Mouse (Mus musculus): ENCODE measurements around the gene Syce2. TPM values are rescaled to one million over a fixed set of nuclear protein-coding genes. Genes with fewer than 3 reads are reported as not detected.

The Syce2 gene
- polyA plus RNA-seq, 1 experiment from 2014 or later, result 46.6 TPM

GRCm38 (mm10) chr8:84872309-84872965 lies 526 bp downstream of the Syce2 start:
- Histone ChIP-seq H3K27me3 (replicated peaks; ENCODE audit: control insufficient read depth, insufficient read depth, low read length) (peaks cover 3% of the 10 kb centered on the region; the same call in 1 of the 2 replicates), H3K9me3 (ENCODE audit: control insufficient read depth, low read length) (no peaks in the 10 kb centered on the region), H3K4me3 (ENCODE audit: low read length) (peak overlapping the region; percentile 56), H3K9ac (ENCODE audit: low read depth, low read length) (peak overlapping the region; percentile 62), H3K4me1 (ENCODE audit: control insufficient read depth, insufficient read depth, low read depth, low read length) (peaks cover 13% of the 10 kb centered on the region), H3K36me3 (ENCODE audit: control insufficient read depth, insufficient read depth, low read length) (peaks cover 9% of the 10 kb centered on the region), H3K27ac (ENCODE audit: low read depth, low read length) (no peak overlapping the region), H3K4me2 (ENCODE audit: low read length) (peak overlapping the region; percentile 98)
- peak; percentile 49 for ATAC-seq
- WGBS, result 3% methylated on average over 51 of the region's 54 CpGs

DNA sequence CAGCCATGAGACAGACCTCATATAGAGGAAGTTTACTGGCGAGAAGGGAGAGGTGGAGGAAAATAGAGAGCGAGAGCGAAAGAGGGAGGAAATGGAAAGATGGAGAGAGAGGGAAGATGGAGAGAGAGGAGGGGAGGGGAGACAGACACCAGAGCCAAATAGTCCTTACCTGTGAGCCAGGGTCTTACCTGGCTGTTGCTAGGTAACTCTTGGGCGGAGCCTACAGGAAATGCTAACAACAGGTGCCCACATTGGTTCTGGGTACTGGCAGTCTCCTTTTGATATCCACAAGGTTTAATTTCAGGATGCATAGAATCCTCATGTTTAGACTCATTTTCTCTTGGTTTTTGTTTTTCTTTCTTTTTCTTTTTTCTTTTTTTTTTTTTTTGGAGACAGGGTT lies 1.1 kb downstream of the Syce2 start:
- H3K4me1 ChIP-seq (ENCODE audit: control insufficient read depth, insufficient read depth, low read depth, low read length), result peaks cover 13% of the 10 kb centered on the region
- peak overlapping the region; percentile 98 for H3K4me2 ChIP-seq (ENCODE audit: low read length)
- WGBS, result 72% methylated on average over 4 of the region's 4 CpGs
- H3K4me3 ChIP-seq (ENCODE audit: low read length), result peak overlapping the region; percentile 56
- H3K27me3 ChIP-seq (replicated peaks; ENCODE audit: control insufficient read depth, insufficient read depth, low read length), result peaks cover 3% of the 10 kb centered on the region; the same call in 1 of the 2 replicates
- no peaks in the 10 kb centered on the region for H3K9me3 ChIP-seq (ENCODE audit: control insufficient read depth, low read length)
- H3K27ac ChIP-seq (ENCODE audit: low read depth, low read length), result no peak overlapping the region
- H3K9ac ChIP-seq (ENCODE audit: low read depth, low read length), result no peak overlapping the region
- H3K36me3 ChIP-seq (ENCODE audit: control insufficient read depth, insufficient read depth, low read length), result peaks cover 4% of the 10 kb centered on the region
- ATAC-seq, result no peak

DNA sequence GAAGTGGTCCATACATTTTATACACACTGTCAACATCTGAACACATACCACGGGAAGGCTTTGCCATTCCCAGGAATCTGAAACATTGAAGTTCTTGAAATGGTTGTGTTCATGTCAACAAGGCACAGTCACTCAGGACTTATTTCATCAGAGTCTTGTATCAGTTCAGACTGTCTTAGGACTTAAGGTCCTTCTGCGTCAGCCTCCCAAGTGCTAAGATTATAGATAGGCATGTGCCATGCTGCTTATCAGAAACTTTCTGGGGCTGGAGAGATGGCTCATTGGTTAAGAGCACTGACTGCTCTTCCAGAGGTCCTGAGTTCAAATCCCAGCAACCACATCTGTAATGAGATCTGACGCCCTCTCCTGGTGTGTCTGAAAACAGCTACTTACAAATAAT lies 2.4 kb downstream of the Syce2 start:
- Histone ChIP-seq H3K4me1 (ENCODE audit: control insufficient read depth, insufficient read depth, low read depth, low read length) (peaks cover 13% of the 10 kb centered on the region), H3K36me3 (ENCODE audit: control insufficient read depth, insufficient read depth, low read length) (no peaks in the 10 kb centered on the region; the same call in 1 of the 2 replicates), H3K27me3 (replicated peaks; ENCODE audit: control insufficient read depth, insufficient read depth, low read length) (peaks cover 3% of the 10 kb centered on the region; the same call in 1 of the 2 replicates), H3K4me2 (ENCODE audit: low read length) (no peak overlapping the region), H3K9me3 (ENCODE audit: control insufficient read depth, low read length) (no peaks in the 10 kb centered on the region), H3K4me3 (ENCODE audit: low read length) (no peak overlapping the region), H3K27ac (ENCODE audit: low read depth, low read length) (no peak overlapping the region), H3K9ac (ENCODE audit: low read depth, low read length) (no peak overlapping the region)
- no peak for ATAC-seq
- 90% methylated on average over 3 of the region's 3 CpGs for WGBS

DNA sequence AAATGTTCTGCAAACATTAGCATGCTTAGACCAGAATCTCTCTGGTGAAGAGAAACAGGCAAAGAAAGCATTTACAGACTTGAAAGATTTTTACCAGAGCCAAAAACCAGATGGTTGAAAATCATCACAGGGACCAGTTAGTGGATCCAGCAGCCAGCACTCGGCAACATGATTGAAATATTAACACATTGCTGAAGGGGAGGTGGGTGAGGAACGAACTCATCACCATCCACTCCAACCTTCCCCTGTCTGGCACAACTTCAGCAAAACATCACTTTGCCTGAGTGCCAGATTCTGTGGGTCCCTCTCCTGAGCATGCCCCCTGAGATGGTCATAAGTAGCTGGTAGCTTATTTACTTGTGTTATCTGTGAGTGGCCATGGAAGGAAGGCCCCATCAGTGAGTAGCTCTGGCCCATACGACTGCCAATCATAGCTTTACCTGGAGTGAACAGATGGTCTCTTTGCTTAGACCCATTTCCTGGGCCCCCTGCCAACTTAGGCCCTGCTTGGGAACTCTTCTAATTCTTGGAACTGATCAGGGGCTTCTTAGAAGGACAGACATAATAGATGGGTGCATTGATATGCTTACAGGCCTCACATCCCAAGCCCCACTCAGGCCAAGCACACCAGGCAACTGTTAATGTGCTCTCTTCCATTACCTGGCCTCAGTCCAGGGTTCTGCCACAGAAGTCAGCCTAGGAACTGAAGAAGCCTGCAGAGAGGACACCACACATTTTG lies 5.6 kb downstream of the Syce2 start:
- Histone ChIP-seq H3K9me3 (ENCODE audit: control insufficient read depth, low read length) (no peaks in the 10 kb centered on the region), H3K27ac (ENCODE audit: low read depth, low read length) (peak overlapping the region; percentile 30; the same call in 1 of the 2 replicates), H3K9ac (ENCODE audit: low read depth, low read length) (no peak overlapping the region), H3K4me1 (ENCODE audit: control insufficient read depth, insufficient read depth, low read depth, low read length) (peaks cover 5% of the 10 kb centered on the region), H3K4me2 (ENCODE audit: low read length) (no peak overlapping the region), H3K4me3 (ENCODE audit: low read length) (no peak overlapping the region), H3K27me3 (replicated peaks; ENCODE audit: control insufficient read depth, insufficient read depth, low read length) (peaks cover 3% of the 10 kb centered on the region; the same call in 1 of the 2 replicates), H3K36me3 (ENCODE audit: control insufficient read depth, insufficient read depth, low read length) (no peaks in the 10 kb centered on the region)
- peak; percentile 80 for ATAC-seq
- 67% methylated on average over 3 of the region's 3 CpGs for WGBS

DNA sequence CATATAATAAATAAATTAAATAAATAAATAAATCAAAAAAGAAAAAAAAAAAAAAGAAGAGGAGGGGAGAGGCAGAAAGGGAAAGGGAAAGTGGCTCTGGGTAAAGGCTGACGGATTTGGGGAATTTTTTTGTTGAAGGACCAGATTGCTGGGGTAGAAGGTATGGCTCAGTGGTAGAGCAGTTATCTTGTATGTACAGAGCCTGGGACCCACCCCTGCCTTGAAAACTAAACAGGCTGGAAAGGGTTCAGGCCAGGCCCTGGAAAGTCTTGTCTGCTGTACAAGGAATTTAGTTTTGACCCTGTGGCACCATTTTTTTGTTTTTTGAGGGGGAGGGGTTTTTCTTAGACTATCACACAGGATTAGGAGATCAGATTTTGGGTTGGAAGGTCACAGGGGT lies 7.0 kb downstream of the Syce2 start:
- Histone ChIP-seq H3K27me3 (replicated peaks; ENCODE audit: control insufficient read depth, insufficient read depth, low read length) (no peaks in the 10 kb centered on the region), H3K36me3 (ENCODE audit: control insufficient read depth, insufficient read depth, low read length) (no peaks in the 10 kb centered on the region), H3K4me3 (ENCODE audit: low read length) (no peak overlapping the region), H3K9ac (ENCODE audit: low read depth, low read length) (no peak overlapping the region), H3K4me2 (ENCODE audit: low read length) (no peak overlapping the region), H3K27ac (ENCODE audit: low read depth, low read length) (no peak overlapping the region), H3K9me3 (ENCODE audit: control insufficient read depth, low read length) (no peaks in the 10 kb centered on the region), H3K4me1 (ENCODE audit: control insufficient read depth, insufficient read depth, low read depth, low read length) (no peaks in the 10 kb centered on the region)
- 100% methylated on average over 1 of the region's 1 CpGs for whole genome bisulfite sequencing
- no peak for ATAC-seq

DNA sequence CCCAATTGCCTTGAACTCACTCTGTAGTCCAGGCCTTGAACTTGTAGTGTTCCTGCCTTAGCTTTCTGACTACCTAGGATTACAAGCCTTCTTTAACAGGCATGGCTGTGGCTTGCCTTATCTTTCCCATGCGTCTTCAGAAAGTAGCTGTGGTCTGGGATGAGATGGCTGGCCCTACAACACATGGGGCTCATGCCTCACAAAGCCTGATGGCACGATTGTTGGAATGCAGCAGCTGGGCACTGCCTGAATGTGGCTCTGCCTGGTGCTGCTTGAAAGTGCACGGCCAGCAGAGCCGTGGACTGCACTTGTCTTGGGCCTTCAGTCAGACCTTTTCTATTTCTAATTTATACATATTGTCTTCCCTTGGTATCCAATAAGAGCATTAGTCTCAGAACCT lies 12.8 kb downstream of the Syce2 start:
- no peaks in the 10 kb centered on the region for H3K9me3 ChIP-seq (ENCODE audit: control insufficient read depth, low read length)
- no peak for ATAC-seq
- no peak overlapping the region for H3K4me2 ChIP-seq (ENCODE audit: low read length)
- H3K27ac ChIP-seq (ENCODE audit: low read depth, low read length), result no peak overlapping the region
- peaks cover 12% of the 10 kb centered on the region for H3K36me3 ChIP-seq (ENCODE audit: control insufficient read depth, insufficient read depth, low read length)
- H3K27me3 ChIP-seq (replicated peaks; ENCODE audit: control insufficient read depth, insufficient read depth, low read length), result no peaks in the 10 kb centered on the region
- 93% methylated on average over 4 of the region's 4 CpGs for WGBS
- H3K9ac ChIP-seq (ENCODE audit: low read depth, low read length), result no peak overlapping the region
- no peak overlapping the region for H3K4me3 ChIP-seq (ENCODE audit: low read length)
- H3K4me1 ChIP-seq (ENCODE audit: control insufficient read depth, insufficient read depth, low read depth, low read length), result no peaks in the 10 kb centered on the region

- H3K27me3 ChIP-seq (replicated peaks; ENCODE audit: control insufficient read depth, insufficient read depth, low read length), result no peaks in the 10 kb centered on the region
- H3K4me1 ChIP-seq (ENCODE audit: control insufficient read depth, insufficient read depth, low read depth, low read length), result peaks cover 6% of the 10 kb centered on the region
- no peak overlapping the region for H3K4me2 ChIP-seq (ENCODE audit: low read length)
- no peak overlapping the region for H3K27ac ChIP-seq (ENCODE audit: low read depth, low read length)
- H3K4me3 ChIP-seq (ENCODE audit: low read length), result no peak overlapping the region
- no peaks in the 10 kb centered on the region for H3K9me3 ChIP-seq (ENCODE audit: control insufficient read depth, low read length)
- ATAC-seq, result no peak
- H3K9ac ChIP-seq (ENCODE audit: low read depth, low read length), result no peak overlapping the region
- WGBS, result 95% methylated on average over 3 of the region's 3 CpGs
- H3K36me3 ChIP-seq (ENCODE audit: control insufficient read depth, insufficient read depth, low read length), result peaks cover 12% of the 10 kb centered on the region
Observed at GRCm38 (mm10) chr8:84888280-84888679, 16.4 kb downstream of the Syce2 start.

DNA sequence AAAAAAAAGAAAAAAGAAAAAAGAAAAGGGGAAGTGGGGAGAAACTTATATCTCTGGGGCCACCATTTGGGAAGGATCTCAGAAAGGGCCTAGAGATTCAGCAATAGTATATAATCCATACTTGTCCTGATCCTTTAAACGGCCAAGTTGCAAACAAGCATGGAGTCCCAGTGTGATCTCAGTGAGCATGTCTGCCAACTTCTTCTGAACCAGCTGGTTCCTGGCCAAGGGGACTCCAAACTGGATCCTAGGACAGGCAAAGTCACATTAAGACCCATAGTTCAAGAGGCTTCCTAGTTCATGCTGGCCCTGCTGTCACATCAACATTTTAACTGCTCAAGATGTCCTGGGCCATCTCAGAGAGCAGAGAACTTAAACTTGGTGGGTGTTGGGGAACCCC lies 17.2 kb downstream of the Syce2 start:
- no peak overlapping the region for H3K27ac ChIP-seq (ENCODE audit: low read depth, low read length)
- H3K4me2 ChIP-seq (ENCODE audit: low read length), result no peak overlapping the region
- H3K9me3 ChIP-seq (ENCODE audit: control insufficient read depth, low read length), result no peaks in the 10 kb centered on the region
- WGBS, result 86% methylated on average over 1 of the region's 1 CpGs
- peaks cover 12% of the 10 kb centered on the region for H3K36me3 ChIP-seq (ENCODE audit: control insufficient read depth, insufficient read depth, low read length)
- H3K27me3 ChIP-seq (replicated peaks; ENCODE audit: control insufficient read depth, insufficient read depth, low read length), result no peaks in the 10 kb centered on the region
- no peak overlapping the region for H3K9ac ChIP-seq (ENCODE audit: low read depth, low read length)
- H3K4me1 ChIP-seq (ENCODE audit: control insufficient read depth, insufficient read depth, low read depth, low read length), result peaks cover 9% of the 10 kb centered on the region
- H3K4me3 ChIP-seq (ENCODE audit: low read length), result no peak overlapping the region
- no peak for ATAC-seq

DNA sequence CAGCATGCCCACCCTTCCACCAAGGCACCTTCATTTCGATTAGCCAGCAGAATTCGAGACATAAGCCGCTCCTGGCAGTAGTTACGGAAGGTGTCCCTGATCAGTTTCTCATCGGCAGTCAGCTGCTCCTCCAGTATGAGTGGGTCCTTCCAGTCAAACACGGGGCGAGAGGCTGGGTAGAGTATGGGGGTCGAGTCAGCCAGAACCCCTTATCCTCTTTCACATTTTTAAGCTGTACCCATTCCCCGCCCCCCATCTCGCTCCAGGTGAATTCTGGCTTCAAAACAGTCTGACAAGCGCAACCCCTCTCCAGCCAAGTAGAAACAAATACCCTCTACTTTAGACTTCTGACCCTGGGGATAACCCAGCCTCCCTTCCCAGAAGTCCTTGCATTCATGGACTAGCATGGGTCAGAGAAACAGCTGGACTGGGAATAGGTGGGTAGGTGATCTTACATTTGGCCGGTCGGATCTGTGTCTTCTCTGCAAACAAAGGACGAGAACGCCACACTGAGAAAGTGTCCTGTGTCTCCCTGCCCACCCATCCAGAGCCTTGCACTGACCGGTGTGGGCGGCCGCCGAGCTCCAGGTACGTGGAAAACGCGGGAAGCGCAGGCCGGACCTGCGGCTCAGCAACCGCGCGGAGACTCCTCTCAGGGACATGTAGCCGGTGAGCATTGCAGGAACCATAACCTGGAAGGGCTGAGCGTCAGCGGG lies 21.2 kb downstream of the Syce2 start:
- H3K4me1 ChIP-seq (ENCODE audit: control insufficient read depth, insufficient read depth, low read depth, low read length), result peaks cover 12% of the 10 kb centered on the region
- peak overlapping the region; percentile 73 for H3K4me3 ChIP-seq (ENCODE audit: low read length)
- peak overlapping the region; percentile 69 for H3K4me2 ChIP-seq (ENCODE audit: low read length)
- H3K36me3 ChIP-seq (ENCODE audit: control insufficient read depth, insufficient read depth, low read length), result peaks cover 4% of the 10 kb centered on the region
- H3K9ac ChIP-seq (ENCODE audit: low read depth, low read length), result peak overlapping the region; percentile 79
- WGBS, result 12% methylated on average over 31 of the region's 31 CpGs
- no peaks in the 10 kb centered on the region for H3K27me3 ChIP-seq (replicated peaks; ENCODE audit: control insufficient read depth, insufficient read depth, low read length)
- peak; percentile 63 for ATAC-seq
- H3K9me3 ChIP-seq (ENCODE audit: control insufficient read depth, low read length), result no peaks in the 10 kb centered on the region
- peak overlapping the region; percentile 65 for H3K27ac ChIP-seq (ENCODE audit: low read depth, low read length)
